Mouse (Mus musculus): ENCODE data around the gene Vwc2l. TPM values are rescaled to one million over a fixed set of nuclear protein-coding genes. Genes with fewer than 3 reads are reported as not detected.

The Vwc2l gene
- total RNA-seq, 2 experiments from 2014 or later: 0.45 to 1.4 TPM

DNA sequence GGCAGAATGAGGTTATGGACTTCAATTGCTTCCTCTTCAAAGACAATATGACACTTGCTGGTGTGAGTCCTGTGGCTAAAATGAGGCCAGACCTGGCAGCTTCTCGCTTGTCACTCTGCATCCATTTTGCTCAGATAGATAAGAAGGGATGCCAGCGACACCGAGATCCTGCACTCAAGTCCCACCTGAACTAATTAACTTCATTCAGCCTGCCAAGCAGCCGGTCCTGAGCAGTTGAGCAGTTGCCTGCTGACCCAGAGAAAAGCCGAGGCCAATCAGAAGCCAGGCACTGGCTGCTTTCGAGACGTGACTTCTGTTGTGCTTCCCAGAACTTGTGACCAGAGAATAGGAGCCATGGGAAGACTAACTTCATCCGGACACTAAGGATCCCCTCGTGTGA, 187.6 kb downstream of the Vwc2l start:
- no peak for DNase-seq

DNA sequence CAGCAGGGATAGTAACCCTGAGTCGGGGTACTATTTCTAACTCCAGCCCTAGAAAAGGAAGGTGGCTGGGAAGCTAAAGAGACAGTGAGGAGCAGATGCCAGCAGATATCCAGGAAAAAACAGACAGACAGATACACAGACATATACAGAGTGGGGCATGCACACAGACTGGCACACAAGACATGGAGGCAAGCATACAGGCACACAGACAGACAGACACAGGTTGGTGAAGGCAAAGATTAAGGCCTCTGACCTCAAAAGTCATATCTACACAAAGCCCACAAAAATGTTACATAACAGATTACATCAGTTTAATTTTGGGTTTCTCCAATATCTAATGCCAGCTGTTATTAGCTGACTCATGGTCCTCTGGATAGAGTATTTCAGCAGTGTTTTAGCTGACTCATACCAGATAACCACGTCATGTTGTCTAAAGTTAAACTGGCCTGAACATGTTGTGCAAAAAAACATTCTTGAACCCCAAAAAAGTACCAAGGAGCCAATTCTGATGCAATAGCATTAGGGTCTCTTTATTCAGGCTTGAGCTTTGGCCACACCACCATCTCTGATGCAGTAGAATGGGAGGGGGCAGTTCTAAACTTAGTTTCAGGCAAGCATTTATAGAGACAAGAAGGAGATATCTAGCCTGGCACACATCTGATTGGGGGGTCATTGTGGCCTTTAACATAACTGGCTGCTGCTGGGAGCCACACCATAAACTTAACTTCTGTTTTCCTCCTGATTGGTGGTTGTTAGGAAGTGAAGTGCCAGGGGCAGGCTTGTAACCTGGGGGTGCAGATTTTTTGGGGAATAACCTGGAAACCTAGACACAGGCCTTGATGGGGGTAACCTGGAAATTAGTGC, 192.9 kb downstream of the Vwc2l start:
- no peak for DNase-seq

DNA sequence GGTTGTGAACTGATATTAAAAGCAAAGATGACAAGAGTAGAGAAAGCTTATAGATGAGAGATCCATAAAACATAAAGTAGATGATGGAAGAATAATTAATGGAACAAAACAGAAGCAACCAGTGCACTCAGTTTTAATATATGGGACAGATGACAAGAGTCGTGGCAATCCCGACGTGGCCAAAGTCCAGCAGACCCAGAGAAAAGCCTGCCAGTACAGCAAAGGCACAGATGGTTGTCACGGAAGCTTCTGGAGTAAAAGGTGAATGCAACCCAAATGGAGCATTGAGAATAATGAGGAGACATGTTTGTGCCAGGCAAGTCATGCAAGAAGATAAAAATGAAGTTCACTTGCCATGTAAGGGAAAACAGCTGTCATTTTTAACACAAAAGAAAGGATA, 207.5 kb downstream of the Vwc2l start:
- no peak for DNase-seq

Data from adrenal gland, postnatal 10 days (tissue).